Mouse (Mus musculus) kidney, embryonic 15.5 days (tissue): ENCODE results near the gene Ermp1. TPM values are rescaled to one million over a fixed set of nuclear protein-coding genes. Genes with fewer than 3 reads are reported as not detected.

ENCODE experiments used
- ATAC-seq: fragments of 200-750 bp; cut with Nextera tagmentation; replicated peaks from 2 replicates; pipeline ENCODE4 v1.8.0; 2017; ENCODE audit warnings: moderate TSS enrichment; ENCODE audit not compliant: low FRiP score
- H3K27ac ChIP-seq: fragments of 300-500 bp; sonication (generic); 2 replicates; pipeline ENCODE4 v1.5.1; 2015; ENCODE audit warnings: mild to moderate bottlenecking, inconsistent platforms
- H3K27me3 ChIP-seq: fragments of 300-500 bp; sonication (generic); 2 replicates; pipeline ENCODE4 v1.6.1; 2015; ENCODE audit warnings: inconsistent platforms
- H3K36me3 ChIP-seq: fragments of 300-500 bp; sonication (generic); 2 replicates; pipeline ENCODE4 v1.6.1; 2015; ENCODE audit warnings: inconsistent platforms
- H3K4me1 ChIP-seq: fragments of 300-500 bp; sonication (generic); 2 replicates; pipeline ENCODE4 v1.6.1; 2015; ENCODE audit warnings: inconsistent platforms
- H3K4me2 ChIP-seq: fragments of 300-500 bp; sonication (generic); 2 replicates; pipeline ENCODE4 v1.6.1; 2015; ENCODE audit warnings: moderate library complexity, mild to moderate bottlenecking, inconsistent platforms
- H3K4me3 ChIP-seq: fragments of 300-500 bp; sonication (generic); replicated peaks from 2 replicates; pipeline ENCODE4 v1.5.1; 2015; ENCODE audit warnings: mild to moderate bottlenecking, inconsistent platforms
- H3K9ac ChIP-seq: fragments of 300-500 bp; sonication (generic); 2 replicates; pipeline ENCODE4 v1.6.1; 2015; ENCODE audit warnings: mild to moderate bottlenecking, inconsistent platforms
- H3K9me3 ChIP-seq: fragments of 300-500 bp; sonication (generic); replicated peaks from 2 replicates; pipeline ENCODE4 v1.6.1; 2016; ENCODE audit warnings: inconsistent platforms
- WGBS: fragments of 180-500 bp; shearing (Covaris S2); methylation state at CpG from one replicate; pipeline ENCODE4 v1.1.7; 2015; ENCODE audit warnings: mixed read lengths; 5-methylcytosine and 5-hydroxymethylcytosine counted together
- polyA plus RNA-seq: library from polyadenylated mRNA; unstranded; fragments of >200 nt; fragmentation: Nextera tagmentation; extraction: Ambion mirVana; gene quantifications from 2 replicates; pipeline ENCODE4 v1.2.1, GENCODE M21; 2015

Gene Ermp1
- 24.0 and 25.5 TPM in 2 replicates for polyA plus RNA-seq

DNA sequence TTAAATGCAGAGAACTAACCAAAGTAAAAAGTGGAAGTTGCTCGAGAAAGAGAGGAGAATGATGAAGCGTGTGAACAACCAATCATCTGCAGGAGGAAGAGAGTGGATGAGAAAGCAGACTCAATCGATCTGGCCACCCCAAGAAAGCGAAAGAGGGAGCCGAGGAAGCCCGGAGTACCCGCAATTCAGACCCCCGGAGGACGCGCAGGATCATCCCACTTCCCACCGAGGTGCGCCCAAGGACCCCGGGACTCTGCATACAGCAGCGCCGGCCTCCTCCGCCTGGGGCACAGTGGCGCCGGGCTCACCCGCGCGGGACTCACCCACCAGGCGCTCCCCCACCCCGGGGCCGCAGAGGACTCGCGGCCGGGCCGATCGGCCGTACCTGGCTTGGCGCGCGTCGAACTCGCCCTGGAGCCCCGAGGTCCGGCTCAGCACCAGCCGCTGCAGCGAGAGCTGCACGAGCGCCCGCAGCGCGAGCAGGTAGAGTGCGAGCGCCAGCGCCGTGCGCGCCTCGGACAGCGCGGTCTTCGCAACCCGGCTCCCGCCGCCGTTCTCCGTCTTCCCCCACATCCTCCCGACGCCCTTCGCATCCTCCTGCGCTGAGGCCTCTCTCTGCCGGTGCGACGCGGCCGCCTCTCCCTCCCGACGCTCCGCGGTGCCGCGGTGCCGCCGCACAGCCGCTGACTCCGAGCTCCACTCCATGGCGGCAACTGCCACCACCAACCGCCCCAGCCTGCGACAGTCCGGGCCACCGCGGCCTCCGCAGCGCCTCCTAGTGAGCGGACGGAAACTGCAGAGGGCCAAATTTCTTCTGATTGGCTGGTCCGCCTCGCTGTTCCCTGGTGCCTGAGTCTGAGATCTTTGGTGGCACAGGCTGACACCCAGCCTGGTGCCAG is at the start of gene Ermp1:
Gene Ermp1, minus strand, starts transcription at position 765 of the 899 bp plus-strand sequence.
- no peaks in the 10 kb centered on the region for H3K9me3 ChIP-seq
- WGBS, result under 1% methylated on average over 84 of the region's 90 CpGs
- H3K36me3 ChIP-seq, result peaks cover 10% of the 10 kb centered on the region
- H3K4me3 ChIP-seq, result peak within 1 kb of the TSS; percentile 94
- peak; percentile 95 for ATAC-seq
- H3K4me2 ChIP-seq, result peak within 1 kb of the TSS; percentile 72
- H3K27me3 ChIP-seq, result no peaks in the 10 kb centered on the region
- H3K27ac ChIP-seq, result peak within 1 kb of the TSS; percentile 93
- peak within 1 kb of the TSS; percentile 85 for H3K9ac ChIP-seq
- peaks cover 3% of the 10 kb centered on the region; the same call in 1 of the 2 replicates for H3K4me1 ChIP-seq

- WGBS, result 53% methylated on average over 3 of the region's 3 CpGs
- Histone ChIP-seq H3K4me3 (no peak within 1 kb of the TSS), H3K27me3 (no peaks in the 10 kb centered on the region), H3K4me2 (no peak within 1 kb of the TSS), H3K4me1 (peaks cover 3% of the 10 kb centered on the region; the same call in 1 of the 2 replicates), H3K9ac (no peak within 1 kb of the TSS), H3K36me3 (no peaks in the 10 kb centered on the region), H3K27ac (no peak within 1 kb of the TSS), H3K9me3 (peaks cover 3% of the 10 kb centered on the region; the same call in 1 of the 2 replicates)
- ATAC-seq, result no peak
Measured at GRCm38 (mm10) chr19:29697245-29697874, 49.1 kb upstream of the Ermp1 start, which contains the start of gene Mlana. Gene Mlana, plus strand, starts transcription at chr19:29697824.

- no peak for ATAC-seq
- peaks cover 3% of the 10 kb centered on the region; the same call in 1 of the 2 replicates for H3K9me3 ChIP-seq
- no peak overlapping the region for H3K27ac ChIP-seq
- H3K9ac ChIP-seq, result no peak overlapping the region
- no peaks in the 10 kb centered on the region for H3K36me3 ChIP-seq
- H3K4me3 ChIP-seq, result no peak overlapping the region
- H3K4me2 ChIP-seq, result no peak overlapping the region
- H3K27me3 ChIP-seq, result no peaks in the 10 kb centered on the region
- H3K4me1 ChIP-seq, result peaks cover 3% of the 10 kb centered on the region; the same call in 1 of the 2 replicates
Measured at GRCm38 (mm10) chr19:29696840-29697239, 48.6 kb upstream of the Ermp1 start.

DNA sequence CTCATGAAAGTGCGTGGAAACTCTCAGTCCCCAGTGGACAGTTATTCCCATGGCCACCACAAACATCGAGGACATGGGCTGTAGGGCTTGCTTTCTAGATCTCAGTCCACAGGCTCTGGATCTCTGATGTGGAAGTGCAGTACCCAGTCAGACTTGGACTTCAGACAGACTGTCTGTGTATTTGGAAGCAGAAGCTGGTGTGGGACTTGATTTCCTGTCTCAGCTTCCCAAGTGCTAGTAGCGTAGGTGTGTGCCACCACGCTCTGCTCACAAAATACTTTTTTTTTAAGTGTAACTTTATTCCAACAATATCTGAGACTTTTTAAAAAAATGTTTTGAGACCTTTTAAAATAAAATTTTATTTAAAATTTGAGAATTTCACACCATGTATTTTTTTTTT is 48.1 kb upstream of the Ermp1 start:
- no peak for ATAC-seq

GRCm38 (mm10) chr19:29695071-29695470 is 46.9 kb upstream of the Ermp1 start:
- no peaks in the 10 kb centered on the region for H3K36me3 ChIP-seq
- H3K9ac ChIP-seq, result no peak overlapping the region
- no peaks in the 10 kb centered on the region for H3K27me3 ChIP-seq
- no peak overlapping the region for H3K4me2 ChIP-seq
- H3K9me3 ChIP-seq, result peaks cover 3% of the 10 kb centered on the region; the same call in 1 of the 2 replicates
- no peak for ATAC-seq
- H3K4me3 ChIP-seq, result no peak overlapping the region
- WGBS, result 92% methylated on average over 10 of the region's 10 CpGs
- no peak overlapping the region for H3K27ac ChIP-seq
- H3K4me1 ChIP-seq, result peaks cover 3% of the 10 kb centered on the region; the same call in 1 of the 2 replicates

More for the DNA sequence above, 48.1 kb upstream of the Ermp1 start:
- WGBS, result 97% methylated on average over 4 of the region's 4 CpGs
- H3K27me3 ChIP-seq, result no peaks in the 10 kb centered on the region
- no peaks in the 10 kb centered on the region for H3K36me3 ChIP-seq
- H3K4me3 ChIP-seq, result no peak overlapping the region
- H3K4me1 ChIP-seq, result peaks cover 3% of the 10 kb centered on the region; the same call in 1 of the 2 replicates
- H3K9ac ChIP-seq, result no peak overlapping the region
- peaks cover 3% of the 10 kb centered on the region; the same call in 1 of the 2 replicates for H3K9me3 ChIP-seq
- no peak overlapping the region for H3K27ac ChIP-seq
- no peak overlapping the region for H3K4me2 ChIP-seq

DNA sequence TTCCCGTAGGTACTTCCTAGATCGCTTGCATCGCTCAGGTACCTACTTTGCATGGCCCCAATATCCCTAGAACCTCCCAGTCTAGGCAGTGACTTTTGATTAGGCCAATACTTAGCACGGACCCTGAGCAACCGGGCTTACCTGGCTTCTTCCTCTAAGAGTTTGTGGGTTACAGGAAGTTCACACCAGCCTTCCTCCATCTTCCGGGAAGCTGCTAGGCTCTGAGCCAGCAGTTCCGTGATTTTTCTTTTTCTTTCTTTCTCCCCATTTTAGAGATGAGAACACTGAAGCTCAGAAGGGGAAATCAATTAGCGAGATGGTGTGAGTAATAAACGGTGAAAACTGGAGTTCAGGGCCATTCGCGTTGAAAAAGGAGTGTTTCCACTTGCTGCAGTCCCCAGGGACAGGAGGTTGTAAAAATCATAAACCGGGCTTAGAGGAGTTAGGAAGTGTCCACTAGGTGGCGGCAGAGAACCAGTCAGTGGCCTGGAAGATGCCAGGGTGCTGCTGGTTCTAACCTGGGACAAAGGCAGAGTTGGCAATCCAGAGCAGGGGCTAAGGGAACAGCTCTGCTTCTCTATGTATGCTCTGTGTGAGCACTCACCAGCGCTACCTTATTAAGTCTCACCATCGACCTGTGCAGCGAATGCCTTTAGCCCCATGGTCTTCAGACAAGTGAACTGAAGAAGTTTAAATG is 35.8 kb upstream of the Ermp1 start:
- Histone ChIP-seq H3K4me3 (no peak overlapping the region), H3K4me1 (no peaks in the 10 kb centered on the region), H3K36me3 (no peaks in the 10 kb centered on the region), H3K9ac (no peak overlapping the region), H3K27ac (no peak overlapping the region), H3K27me3 (no peaks in the 10 kb centered on the region), H3K4me2 (no peak overlapping the region), H3K9me3 (peaks cover 10% of the 10 kb centered on the region)
- no peak for ATAC-seq
- 53% methylated on average over 16 of the region's 16 CpGs for WGBS

DNA sequence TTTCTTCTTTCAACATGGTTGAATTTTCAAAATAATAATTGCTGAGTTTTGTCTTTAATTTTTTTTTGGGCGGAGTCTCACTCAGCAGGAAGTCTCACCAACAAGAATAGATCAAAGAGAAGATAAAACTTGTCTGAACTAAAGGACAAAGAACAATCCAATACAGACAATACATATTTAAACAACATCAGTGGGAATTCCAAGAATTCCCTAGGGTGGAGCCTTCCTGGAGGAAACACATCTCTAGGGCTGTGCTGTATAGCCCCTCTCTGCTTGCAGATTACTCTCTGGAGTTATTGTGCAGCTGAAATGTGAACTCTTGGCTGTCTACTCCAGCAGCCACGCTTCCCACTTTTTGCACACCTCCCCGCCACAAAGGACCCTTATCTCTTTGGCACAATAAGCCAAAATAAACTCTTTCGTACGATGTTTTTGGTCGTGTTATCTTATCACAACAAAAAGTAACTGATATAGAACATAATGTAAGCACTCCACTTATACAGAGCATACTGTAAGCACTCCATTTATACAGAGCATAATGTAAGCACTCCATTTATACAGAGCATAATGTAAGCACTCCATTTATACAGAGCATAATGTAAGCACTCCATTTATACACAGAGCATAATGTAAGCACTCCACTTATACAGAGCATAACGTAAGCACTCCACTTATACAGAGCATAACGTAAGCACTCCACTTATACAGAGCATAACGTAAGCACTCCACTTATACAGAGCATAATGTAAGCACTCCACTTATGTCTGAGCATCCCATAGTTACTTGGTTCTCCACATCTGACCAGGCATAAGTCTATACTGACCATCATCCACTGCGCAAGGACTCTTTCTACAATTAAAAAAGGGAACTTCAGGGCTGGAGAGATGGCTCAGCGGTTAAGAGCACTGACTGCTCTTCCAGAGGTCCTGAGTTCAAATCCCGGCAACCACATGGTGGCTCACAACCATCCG is 32.3 kb upstream of the Ermp1 start:
- no peak overlapping the region for H3K9ac ChIP-seq
- H3K27me3 ChIP-seq, result no peaks in the 10 kb centered on the region
- H3K4me3 ChIP-seq, result no peak overlapping the region
- peaks cover 10% of the 10 kb centered on the region for H3K9me3 ChIP-seq
- H3K4me2 ChIP-seq, result no peak overlapping the region
- no peaks in the 10 kb centered on the region for H3K36me3 ChIP-seq
- WGBS, result 81% methylated on average over 13 of the region's 13 CpGs
- no peak for ATAC-seq
- peaks cover 13% of the 10 kb centered on the region for H3K4me1 ChIP-seq
- H3K27ac ChIP-seq, result no peak overlapping the region

DNA sequence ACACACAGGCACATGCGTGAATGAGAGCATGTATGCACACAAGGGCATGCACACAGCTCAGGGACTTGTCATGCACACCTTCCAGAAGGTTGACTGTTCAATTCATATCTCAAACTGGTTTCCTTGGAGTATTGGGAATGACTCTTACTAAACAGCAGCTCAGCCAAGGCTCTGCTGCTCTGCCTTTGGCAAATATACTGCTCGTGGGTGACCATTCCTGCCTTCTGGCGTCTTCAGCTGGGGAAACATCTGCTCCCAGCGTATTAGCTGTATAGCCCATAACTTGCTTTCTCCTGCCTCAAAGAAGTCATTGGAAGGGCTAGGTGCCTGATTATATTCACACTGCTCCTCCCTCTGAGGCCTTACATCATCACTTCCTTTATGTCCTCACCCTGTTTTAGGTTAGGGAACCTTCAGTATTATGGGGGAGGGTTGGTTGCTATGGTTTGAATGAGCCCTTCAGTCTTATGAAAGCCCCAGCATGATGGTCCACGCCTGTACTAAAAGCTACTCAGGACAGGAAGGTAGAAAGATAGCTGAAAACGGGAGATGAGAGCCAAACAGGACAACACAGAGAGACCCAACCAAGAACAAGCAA is 30.1 kb upstream of the Ermp1 start:
- Histone ChIP-seq H3K9ac (no peak overlapping the region), H3K4me2 (no peak overlapping the region), H3K27ac (no peak overlapping the region), H3K36me3 (no peaks in the 10 kb centered on the region), H3K4me3 (no peak overlapping the region), H3K4me1 (peaks cover 16% of the 10 kb centered on the region), H3K9me3 (no peaks in the 10 kb centered on the region), H3K27me3 (no peaks in the 10 kb centered on the region)
- WGBS, result 87% methylated on average over 6 of the region's 6 CpGs
- no peak for ATAC-seq

- H3K27me3 ChIP-seq, result no peaks in the 10 kb centered on the region
- H3K36me3 ChIP-seq, result no peaks in the 10 kb centered on the region
- H3K4me3 ChIP-seq, result no peak overlapping the region
- H3K9ac ChIP-seq, result no peak overlapping the region
- no peak overlapping the region for H3K4me2 ChIP-seq
- 45% methylated on average over 10 of the region's 10 CpGs for WGBS
- H3K4me1 ChIP-seq, result peaks cover 16% of the 10 kb centered on the region
- H3K27ac ChIP-seq, result no peak overlapping the region
- H3K9me3 ChIP-seq, result no peaks in the 10 kb centered on the region
- ATAC-seq, result 0 out of 2 replicates have a peak, but pooled peaks have one; percentile 6
Measured at GRCm38 (mm10) chr19:29676479-29677193, 28.4 kb upstream of the Ermp1 start.

DNA sequence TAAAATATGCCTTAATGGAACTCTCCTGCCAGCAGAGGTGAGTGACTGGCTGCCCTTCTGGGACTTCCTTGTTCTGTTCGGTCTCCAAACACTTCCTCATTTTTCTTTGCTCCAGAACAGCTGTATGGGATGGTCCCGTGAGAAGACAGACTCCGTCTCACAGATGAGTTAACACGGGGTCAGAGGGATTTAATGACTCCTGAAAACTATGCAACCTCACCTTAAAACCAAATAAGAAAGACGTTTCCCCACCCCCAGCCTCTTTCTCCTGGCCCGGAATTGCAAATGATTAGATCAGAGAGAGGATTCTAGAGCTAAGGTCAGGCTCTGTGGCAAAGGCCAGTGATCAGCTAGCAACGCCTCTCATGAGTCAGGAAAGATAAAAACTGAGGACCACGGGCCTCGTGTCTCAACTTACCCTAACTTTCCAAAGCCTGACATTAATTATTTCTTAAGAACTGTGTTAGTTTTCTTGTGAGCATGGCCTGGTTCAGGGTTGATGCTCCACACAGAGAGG is 27.4 kb upstream of the Ermp1 start:
- peak overlapping the region; percentile 45 for H3K27ac ChIP-seq
- 0 out of 2 replicates have a peak, but pooled peaks have one; percentile 40 for ATAC-seq
- WGBS, result 24% methylated on average over 9 of the region's 9 CpGs

More for the DNA sequence above, 27.4 kb upstream of the Ermp1 start:
- no peak overlapping the region for H3K4me2 ChIP-seq
- no peak overlapping the region for H3K9ac ChIP-seq
- H3K27me3 ChIP-seq, result no peaks in the 10 kb centered on the region
- H3K4me1 ChIP-seq, result peaks cover 16% of the 10 kb centered on the region
- H3K36me3 ChIP-seq, result no peaks in the 10 kb centered on the region
- H3K4me3 ChIP-seq, result no peak overlapping the region
- no peaks in the 10 kb centered on the region for H3K9me3 ChIP-seq
